Mouse (Mus musculus) urinary bladder, postnatal 4 days (tissue): Measurements from ENCODE around the gene Cdk14.

Source experiments
- DNase-seq, 2 experiments: peaks; one replicate each; pipeline ENCODE4 v3.0.0; 2021 to 2022; ENCODE audit warnings: low spot score in 2 of 2

Gene Cdk14

DNA sequence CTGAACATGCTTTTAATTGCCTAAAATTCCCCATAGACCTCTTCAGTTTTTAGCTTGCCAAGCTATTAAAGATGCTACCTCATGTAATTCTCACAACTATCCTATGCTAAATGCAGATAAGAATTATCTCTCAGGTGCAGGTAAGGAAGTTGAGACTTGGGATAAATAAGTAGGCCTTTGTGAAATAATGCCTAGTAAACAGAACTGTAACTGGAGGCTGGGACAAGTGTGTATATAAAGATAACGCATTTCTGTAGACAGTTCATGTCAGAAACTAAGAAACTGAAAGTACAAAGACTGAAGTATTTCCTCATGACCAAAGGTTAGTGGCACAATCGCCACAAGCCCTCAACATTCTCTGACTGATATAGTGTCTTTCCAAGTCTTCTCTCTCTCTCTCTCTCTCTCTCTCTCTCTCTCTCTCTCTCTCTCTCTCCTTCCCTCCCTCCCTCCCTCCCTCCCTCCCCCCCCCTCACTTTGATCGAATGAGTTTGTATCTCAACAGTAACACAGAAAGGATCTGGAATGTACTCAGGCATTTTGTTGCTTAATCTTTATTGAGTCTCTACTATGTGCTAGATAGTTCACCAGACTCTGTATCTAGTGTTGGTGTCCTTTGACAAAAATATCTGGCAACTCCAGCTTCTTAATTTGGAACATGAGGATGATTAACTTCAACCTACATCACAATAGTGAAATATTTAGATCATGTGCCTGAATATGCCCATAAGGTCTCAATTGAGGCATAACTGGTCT is 233.9 kb downstream of the Cdk14 start:
- no peak for DNase-seq

DNA sequence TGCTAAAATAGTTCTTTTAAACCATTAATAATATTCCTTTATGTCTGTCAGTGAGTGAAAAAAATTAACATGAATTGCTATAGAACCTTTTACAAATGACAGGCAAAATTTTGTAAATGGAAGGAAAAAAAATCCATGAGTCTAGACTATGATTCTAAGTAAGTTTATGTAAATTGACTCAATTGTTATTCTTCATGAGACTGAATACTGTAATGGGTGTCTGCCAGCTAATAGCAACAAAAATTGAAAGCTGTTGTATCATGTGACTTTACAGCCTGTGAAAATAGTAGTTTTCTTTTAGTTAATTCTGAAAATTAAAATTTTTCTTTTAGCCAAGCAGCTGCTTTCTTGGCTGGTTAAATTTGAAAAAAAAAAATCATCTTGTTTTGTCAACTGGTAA is 234.6 kb downstream of the Cdk14 start:
- no peak for DNase-seq

DNA sequence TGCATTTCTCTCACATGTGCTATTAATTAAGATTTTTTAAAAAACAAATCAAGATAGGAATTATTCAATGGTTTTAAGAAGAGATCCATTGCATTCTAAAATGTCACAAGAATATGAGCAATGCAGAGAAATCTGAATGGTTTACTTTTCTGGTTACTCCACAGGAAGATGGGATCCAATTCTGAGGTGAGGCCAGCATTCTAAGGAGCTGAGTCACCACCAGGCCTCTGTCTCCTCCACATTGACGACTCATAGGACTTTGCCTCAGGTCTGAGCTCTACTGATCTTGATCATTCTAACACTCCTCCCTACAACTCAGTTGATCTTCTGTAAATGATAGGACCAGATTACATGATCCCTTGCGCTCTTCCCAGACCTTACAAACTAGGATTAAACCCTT is 239.4 kb downstream of the Cdk14 start:
- DNase-seq: no peak

DNA sequence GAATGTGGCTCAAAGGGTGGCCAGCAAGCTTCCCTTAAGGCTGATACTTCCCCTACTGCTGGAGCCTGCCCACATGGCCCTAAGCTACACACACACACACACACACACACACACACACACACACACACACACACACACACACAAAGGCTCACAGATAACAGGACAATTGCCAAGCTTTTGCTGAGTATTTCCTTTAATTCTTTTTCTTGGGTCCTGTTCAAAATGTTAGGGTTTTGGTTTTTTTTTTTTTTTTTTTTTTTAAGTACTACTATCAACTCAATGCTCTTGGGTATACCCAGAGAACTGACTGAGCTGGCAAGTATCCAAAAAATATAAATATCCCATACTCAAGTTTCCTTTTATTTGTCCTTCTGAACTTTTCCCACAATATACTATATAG is 239.8 kb downstream of the Cdk14 start:
- DNase-seq: no peak

DNA sequence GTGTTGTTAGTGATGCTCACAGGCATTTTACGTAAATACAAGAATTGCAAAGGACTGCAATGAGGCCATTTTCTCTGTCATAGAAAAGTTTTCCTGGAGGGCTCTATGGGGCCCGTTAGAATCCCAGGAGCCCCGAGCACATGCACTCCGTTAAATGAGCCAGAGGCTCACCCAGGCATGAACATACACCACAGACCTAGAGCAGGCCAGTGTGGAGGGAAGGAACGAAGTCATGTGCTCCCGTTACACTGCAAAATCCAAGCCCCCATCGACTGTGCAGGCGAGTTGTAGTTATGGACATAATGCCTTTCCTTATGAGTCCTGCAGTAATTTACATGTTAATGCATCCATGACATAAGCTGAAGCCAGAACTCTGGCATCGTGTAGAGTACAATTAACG is 244.1 kb downstream of the Cdk14 start:
- no peak for DNase-seq

DNA sequence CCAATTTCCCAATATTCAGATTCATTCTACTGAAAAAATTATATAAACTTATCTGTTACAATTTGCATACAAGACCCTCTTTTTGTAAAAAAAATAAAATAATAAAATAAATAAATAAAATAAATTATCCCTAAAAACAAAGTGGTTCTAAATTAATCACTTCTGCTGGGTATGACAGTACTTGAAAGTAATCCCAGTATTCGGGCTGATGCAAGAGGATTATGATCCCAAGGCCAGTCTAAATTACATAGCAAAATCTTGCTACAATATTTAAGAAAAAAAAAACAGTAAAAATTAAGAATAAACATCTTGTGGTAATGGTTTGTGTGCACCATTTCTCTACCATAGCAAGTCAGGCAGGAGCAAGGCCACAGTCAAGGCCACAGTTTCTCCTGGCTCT is 244.5 kb downstream of the Cdk14 start:
- no peak for DNase-seq

DNA sequence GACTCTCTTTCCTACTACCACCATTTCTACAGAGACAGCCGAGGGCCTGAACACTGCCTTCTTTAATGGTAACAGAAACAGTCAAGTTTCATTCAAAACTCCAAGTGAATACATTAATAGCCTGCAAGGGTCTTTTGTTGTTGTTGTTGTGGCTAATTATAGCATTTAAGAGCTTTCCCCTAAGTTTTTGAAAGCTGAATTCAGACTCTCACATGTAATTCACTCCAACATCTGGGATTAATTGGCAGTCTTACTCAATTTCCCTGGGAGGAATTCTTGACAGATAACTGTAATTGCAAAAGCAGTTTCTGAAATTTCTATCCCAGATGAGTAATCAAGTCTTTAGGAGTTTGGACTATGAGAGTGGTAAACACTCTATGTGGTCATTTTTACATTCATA is 245.0 kb downstream of the Cdk14 start:
- no peak for DNase-seq

DNA sequence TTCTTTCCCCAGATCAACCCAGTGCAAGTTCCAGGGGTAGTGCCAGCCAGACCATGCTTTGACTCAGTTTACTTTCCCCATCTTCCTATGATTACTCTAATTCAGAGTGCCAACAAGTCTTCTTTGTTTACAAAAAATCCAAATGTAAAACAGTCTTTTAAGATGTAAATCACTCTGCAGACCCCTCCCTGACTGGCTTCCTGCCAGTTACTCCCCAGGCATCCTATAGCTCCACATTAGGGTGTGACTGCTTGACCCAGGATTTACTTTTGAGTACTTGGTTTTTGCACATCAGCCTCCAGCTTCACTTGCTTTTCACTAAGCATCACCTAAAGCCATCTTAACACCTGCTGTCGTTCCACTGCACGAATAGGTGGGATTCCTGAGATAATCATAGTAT is 254.0 kb downstream of the Cdk14 start:
- no peak for DNase-seq

DNA sequence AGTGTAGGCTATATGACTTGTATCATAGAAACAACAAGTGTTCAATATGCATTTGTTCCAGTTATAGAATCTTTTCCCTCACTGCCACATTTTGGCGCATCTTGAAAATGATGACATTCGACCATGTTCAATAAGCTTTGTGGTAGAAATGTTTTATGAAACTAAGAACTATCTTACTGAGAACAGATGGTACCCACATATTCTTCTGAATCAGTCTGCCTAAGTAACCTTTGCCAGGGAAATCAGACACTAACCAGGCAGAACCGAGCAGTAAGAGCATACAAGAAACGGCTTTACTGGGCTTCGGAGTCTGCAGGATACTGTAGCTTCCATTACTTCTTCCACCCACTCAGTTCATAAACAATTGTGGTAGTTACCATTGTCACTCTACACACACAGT is 255.8 kb downstream of the Cdk14 start:
- no peak for DNase-seq

DNA sequence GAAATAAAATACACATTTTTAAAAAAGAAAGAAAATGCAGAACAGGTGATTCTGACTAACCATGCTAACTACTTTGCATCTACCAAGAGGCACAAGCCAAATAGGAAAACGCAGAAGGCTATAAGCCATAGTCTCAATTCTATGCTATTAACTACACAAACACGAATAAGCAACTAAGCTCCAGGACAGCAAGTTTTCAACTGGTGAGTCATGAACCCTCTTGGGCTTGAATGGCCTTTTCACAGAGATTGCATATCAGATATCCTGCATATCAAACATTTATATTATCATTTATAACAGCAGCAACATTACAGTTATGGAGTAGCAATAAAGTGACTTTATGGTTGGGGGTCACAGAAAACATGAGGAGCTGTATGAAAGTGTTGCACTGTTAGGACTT is 256.3 kb downstream of the Cdk14 start:
- no peak for DNase-seq

DNA sequence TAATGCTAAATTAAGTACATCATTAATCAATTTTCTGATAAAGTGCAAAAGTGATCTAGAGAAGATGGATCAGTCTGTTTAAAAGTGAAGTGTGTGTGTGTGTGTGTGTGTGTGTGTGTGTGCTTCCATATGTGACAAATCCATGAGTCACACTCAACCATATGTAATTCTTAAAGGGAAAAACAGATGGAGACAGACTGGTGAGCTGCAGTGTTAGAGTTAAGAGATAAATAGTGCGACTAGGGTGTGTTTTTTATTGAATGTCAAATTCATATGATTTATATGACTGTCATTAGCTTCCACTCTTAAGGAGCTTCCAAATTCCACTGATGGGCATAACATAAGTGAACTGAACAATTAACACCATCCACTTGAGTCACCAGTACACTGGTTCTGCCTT is 260.6 kb downstream of the Cdk14 start:
- no peak for DNase-seq

DNA sequence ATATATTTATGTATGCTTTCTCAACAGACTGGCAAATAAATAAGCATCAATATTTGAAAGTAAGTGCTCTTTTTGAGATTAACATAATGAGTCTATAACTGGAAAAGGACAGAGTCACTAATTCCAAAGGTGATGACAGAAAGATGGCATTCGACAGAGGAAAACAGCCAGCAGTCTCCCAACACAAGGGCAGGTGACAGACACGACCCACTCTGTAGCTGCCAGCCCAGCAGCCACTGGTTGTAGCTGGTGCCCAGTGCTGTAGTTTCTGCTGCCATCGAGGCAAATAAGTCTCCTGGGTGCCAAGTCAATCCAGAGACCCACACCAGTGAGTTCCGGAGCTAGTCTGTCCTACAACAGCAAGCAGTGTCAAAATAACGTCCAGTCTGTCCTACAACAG is 280.3 kb downstream of the Cdk14 start:
- no peak for DNase-seq

DNA sequence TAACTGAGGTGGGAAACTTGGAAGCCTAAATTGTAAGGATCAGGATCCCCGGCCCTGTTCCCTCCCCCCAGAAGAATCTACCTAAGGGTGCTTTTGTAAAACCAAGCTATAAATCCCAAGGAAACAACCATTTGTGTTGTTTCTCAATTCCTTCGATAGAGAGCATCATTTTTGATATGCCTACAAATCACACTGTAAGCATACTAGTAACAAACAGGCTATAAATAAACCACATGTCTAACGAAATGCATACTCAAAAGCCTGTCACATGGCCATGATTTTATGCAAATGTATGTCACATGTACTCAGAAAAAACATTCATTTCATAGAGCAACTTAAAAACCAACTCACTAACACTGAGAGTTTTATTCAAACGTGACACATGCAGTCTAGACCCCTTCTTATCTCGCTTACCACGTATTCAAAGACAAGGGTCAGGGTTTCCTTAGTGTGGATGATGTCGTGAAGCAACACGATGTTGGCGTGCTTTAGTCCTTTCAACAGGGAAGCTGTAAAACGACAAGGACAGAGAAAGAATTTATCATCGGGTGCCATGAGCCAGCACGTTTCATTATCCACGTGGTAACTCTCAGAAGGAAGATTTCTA is 285.1 kb downstream of the Cdk14 start:
- DNase-seq: no peak

DNA sequence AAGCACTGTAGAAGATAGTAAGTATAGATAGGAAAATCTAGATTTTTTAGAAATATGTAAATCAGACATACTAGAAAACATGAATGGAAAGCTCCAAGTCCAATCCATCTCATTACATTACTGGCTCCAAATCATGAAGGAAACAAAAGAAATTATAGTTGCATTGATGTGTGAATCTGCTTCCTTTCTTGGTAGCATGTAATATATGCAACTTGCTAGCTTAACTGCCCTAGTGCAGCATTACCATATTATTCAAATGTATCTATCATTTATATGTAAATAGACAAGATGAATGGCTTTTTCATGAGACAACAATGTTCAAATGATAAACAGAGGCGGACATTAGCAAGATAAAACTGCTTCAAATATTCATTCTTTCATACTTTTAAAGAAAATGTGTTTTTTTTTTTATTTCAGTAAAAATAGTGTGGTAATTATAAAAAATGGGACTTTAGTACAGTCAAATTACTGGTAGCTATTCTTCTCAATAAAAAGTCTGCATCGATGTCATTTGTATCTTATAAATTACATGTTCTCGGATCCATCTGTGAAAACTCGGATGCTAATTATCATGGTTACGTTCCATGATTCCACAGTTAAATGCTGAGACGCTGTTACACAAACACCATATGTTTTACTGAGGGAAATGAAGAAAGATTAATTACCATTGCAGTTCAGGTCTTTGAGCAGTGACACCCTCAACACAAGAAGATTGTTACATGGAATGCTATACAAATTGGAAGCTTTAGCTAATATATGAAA is 285.8 kb downstream of the Cdk14 start:
- DNase-seq: no peak

DNA sequence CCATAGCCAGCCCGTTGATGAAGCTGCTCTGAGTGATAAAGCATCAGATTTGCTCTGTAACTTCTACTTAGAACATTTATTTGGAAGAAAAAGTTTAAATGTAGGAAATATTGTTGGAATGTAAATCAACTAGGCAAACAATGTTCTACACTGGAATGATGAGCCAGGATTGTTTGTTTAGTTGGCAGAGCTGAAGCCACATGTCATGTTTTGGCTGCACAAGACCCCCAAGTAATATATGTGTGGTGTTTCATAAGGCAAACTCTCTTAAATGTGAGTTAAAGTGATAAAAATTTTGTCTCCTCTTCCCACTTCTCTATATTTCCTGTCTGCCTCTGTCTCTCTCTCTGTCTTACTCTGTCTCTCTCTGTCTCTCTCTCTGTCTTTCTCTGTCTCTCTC is 291.3 kb downstream of the Cdk14 start:
- no peak for DNase-seq

DNA sequence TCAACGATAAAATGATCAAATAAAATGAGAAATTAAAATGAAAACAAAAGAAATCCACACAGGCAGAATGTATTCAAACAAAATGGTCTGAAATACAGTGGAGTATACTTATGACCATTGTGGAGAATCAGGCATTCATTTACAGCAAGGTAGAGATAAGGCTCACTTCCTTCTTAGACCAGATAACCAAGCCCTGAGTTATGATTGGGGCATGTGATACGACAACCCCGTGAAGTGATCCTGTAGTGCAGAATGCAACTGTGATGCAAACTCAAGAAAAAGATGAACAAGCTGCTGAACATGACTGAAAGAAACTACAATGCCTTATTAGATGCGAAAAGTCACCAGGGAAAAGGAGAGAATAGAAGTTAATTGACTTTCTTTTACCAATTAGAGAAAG is 295.5 kb downstream of the Cdk14 start:
- no peak for DNase-seq

DNA sequence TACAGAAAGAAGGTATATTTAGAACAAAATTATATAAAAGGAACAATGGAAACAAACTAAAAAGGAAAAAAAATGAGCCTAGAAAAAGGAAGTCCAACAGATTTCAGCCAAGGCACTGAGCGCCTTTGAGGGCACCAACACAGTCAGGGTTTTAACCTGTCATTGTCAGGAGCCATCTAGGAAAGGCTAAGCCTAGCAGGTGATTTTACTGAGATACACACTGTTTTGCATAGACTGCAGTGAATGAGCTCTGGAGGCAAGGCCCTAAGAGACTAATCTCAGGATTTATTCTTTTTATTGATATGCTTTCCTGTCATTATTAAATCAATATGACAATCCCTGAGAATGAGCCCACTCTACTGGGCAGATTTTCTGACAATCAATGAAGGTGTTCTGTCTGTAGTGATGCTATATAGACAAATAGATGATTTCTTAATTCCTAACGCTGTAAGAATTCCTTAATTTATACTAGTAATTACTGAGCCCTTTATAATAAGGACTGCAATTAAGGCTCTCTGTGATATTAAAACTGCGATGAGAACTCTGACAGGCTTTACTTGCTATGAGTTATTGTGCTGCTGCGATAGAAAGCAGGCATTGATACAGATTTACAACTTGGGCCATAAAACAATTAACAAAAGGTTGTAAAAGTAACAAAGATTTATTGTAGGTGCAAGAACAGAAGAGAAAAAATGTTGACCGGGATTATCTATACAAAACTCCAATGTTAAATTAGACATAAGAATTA is 303.2 kb downstream of the Cdk14 start:
- DNase-seq: no peak

DNA sequence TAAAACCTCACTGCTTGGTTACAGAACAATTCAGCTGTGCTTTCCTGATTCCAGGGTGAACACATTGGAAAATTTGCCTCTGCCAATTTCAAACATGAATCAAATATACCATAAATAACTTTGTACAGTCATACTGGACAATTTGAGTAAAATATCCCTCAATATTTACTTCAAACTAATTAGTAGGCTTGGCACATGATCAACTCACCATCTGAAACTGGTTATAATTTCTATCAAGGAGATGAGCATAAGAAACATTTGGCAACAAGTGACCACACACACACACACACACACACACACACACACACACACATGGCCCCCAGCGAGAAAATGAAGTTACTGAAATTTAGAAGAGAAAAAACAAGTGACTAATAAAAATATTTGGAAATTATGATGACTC is 304.6 kb downstream of the Cdk14 start:
- no peak for DNase-seq

DNA sequence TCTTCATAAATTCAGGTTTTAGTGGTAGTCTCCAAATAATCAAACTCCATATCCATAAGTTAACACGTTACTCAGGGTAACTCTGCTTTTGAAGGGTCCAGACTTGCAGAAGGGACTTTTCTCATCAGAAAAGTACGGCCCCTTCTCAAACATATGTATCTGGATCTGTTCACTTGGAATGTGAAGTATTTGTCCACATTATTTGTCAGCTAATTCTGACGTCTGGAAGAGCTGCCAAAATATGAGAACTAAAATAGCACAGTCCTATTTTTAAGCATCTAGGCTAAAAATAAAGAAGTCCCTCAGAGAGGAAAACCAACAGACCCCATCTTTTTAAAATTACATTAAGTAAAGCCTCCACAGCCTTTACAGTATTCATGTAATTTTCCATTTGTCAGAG is 310.5 kb downstream of the Cdk14 start:
- DNase-seq: no peak

DNA sequence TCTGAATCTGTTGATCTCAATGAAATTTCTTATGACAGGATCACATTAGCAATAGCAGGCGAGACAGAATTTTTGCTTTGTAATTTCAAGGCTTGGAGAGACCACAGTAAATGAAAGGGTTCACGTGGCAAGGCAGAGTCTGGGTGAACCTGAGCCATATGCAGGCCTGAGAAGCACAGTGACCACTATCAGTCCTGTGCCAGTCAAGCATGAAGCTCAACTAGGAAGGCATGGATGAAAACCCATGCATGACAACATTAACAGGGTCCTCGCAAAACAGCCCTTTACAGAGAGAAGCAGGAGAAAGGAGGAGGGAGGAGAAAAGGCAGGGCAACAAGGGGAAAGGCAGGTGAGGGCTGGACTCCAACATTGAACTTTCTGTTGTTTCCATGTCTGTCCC is 311.1 kb downstream of the Cdk14 start:
- DNase-seq: no peak

DNA sequence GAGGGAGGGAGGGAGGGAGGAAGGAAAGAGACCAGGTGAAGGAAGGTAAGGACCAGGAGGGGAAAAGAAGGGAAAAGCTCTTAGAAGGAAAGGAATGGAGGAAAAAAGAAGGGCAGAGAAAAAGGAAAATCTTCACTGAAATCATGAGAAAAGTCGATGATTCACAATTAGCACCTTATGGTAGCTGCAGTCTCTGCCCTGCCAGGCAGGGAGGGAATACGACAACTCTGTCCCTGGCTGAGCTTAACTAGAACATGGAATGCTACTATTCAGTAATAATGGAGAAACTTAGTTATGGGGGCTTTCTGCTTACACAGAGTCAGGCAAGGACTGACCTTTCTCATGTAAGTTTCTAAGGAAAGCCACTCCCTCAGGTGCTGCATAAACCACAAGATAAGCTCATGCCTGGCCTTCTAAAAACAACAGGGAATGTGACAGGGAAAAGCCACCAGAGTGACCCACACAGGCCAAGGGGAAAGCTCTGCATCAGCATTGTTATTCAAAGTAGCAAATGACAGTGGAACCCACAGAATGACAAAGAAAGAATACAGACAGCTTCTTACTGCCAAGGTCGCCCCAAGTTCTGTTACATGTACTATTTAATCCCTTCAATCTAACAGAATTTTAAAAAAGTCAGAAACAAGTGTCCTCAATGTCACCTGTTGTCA is 323.7 kb downstream of the Cdk14 start:
- no peak for DNase-seq

DNA sequence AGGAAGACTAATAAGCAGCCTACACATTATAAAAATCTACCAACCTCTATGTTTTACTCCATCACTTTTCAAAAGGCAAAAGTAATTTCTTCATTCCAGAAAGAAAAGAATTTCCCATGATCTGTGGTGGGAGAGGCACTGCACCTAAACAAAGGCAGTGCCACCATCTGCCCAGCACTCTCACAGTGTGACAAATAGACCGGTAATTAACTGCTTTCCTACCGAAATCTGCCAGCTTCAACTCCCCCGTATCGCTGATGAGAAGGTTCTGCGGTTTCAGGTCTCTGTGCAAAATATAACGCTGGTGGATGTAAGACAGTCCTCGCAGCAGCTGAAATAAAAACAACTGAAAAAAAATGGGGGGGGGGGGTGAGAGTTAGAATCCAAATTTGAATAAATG is 327.4 kb downstream of the Cdk14 start:
- no peak for DNase-seq
